Mouse (Mus musculus) adrenal gland, postnatal 10 days (tissue): ENCODE measurements around the gene Ptprd. TPM values are rescaled to one million over a fixed set of nuclear protein-coding genes. Genes with fewer than 3 reads are reported as not detected.
"Not testable (repeated sequence)": the region's sequence is repeated elsewhere in the genome, so short reads cannot be mapped to it uniquely, and the experiment has no call there.

Source experiments
- DNase-seq: peaks from one replicate; pipeline ENCODE4 v3.0.0; 2021; ENCODE audit warnings: mixed read lengths
- total RNA-seq, 2 experiments: library from RNA; stranded (reverse); gene quantifications; 2 replicates each; pipeline ENCODE4 v1.2.3; 2021

Gene Ptprd
- total RNA-seq, 2 experiments from 2014 or later: 88.2 to 99.3 TPM

DNA sequence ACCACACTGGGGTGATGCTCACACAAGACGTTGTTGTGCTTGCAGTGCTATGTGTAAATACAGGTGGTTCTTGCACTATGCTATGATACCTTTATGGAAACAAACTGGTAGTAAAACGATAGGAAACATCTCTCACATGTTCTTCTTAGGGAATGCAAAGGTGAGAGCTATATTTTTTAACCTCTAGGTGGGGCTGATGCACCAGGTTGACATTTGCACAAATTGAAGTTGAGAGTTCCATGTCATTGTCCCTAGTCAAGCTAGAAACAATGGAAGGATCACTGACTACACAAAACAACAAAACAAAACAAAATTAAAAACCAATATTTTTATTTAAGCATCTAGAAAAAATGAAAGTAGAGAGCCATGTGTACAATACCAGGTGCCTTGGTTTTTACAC lies 250.1 kb downstream of the Ptprd start:
- peak; percentile 22 for DNase-seq

DNA sequence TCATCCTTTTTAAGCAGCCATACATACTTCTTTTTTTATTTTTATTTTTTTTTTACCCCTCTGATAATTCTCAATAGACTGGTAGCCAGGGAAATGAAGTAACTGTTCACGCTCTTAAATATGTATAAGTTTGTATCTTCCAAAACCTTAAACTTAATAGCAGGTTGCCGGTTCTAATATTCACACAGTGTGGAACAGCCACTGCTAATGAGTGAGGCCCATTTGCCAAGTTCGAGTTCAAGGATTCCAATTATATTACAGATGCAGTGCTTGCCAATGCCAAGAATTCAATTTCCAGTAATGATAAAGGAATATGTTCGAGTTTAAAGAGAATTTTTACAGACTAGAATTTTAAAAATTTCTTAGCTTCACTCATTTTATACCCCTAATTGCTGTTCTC lies 322.3 kb downstream of the Ptprd start:
- DNase-seq: no peak

DNA sequence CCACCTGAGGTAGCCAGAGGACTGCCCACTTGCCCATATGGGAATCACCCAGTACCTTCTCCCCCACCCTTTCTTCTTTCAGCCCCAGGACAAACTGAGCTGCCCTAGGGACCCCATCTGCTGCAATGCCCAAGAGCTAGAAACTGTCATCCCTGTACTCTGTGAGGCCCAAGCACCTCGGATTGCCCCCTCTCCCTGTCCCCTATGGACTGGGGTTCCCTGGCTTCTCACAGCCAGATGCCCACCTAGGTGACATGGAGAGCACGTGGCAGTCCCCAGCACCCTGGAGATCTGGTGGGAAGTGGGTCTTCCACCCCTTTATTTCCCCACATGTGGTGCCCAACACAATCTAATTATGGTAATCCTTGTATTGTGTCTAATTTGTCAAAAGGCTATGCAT lies 331.5 kb downstream of the Ptprd start:
- no peak for DNase-seq

GRCm38 (mm10) chr4:77861269-77861668 lies 350.5 kb downstream of the Ptprd start:
- DNase-seq: no peak

- not testable (repeated sequence) for DNase-seq
Observed at GRCm38 (mm10) chr4:77797391-77797790, 414.4 kb downstream of the Ptprd start.

DNA sequence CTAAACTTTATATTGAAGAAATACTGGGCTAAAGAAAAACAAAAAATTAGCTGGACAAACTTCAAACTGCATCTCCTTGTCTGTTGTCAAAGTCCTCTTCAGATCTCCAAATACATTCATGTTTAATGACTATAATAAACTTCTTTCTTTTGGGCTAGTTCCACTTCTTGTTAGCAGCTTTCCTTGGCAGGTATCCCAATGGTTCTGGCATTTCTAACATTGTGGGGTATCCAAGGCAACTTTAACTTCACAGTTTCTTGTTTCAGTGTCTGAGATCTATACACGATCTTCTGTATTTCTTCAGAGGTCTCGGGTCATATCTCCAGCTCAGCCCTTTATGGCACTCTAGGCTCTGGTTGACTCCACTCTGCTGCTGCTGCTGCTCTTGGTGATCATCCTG lies 434.5 kb downstream of the Ptprd start:
- DNase-seq: no peak

DNA sequence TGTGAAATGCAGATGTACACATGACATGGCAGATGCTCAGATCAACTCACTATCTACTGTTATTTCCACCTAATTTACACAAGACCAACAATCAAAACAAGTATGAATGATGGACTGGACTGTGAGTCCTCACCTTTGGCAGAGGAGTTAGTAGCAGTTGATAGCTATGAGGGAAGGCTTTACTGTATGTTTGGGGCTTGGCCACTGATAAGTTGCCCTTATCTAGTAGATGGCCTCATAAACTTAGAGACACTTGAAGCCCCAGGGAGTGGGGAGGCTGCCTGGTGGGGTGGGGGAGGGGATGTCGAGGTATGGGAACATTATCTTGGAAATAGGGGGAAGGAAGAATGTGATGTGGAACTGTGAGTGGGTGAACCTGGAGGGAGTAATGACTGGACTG lies 448.0 kb downstream of the Ptprd start:
- DNase-seq: no peak

GRCm38 (mm10) chr4:77743391-77743790 lies 468.4 kb downstream of the Ptprd start:
- DNase-seq: no peak

GRCm38 (mm10) chr4:77721908-77722307 lies 489.9 kb downstream of the Ptprd start:
- DNase-seq: no peak

GRCm38 (mm10) chr4:77717792-77718191 lies 494.0 kb downstream of the Ptprd start:
- no peak for DNase-seq

GRCm38 (mm10) chr4:77710231-77710630 lies 501.5 kb downstream of the Ptprd start:
- DNase-seq: no peak

DNA sequence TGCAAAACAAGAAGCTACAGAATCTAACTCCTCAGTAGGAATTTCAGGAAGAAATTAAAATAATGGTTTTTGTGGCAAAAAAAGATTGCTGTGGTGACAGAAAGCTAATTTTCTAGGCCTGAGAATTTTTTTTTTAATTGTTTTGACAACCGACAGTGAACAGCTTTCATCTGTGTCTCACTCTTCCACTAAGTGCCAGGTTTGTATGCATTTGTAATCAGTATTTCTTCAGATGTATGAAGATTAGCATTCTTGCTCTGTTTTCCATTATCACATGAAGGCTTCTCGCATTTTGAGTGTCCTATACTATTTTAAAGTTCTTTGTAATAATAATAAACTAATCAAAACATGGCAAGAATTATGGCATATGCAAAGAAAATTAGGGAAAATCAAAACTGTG lies 513.5 kb downstream of the Ptprd start:
- no peak for DNase-seq

- no peak for DNase-seq
Observed at GRCm38 (mm10) chr4:77675798-77676197, 536.0 kb downstream of the Ptprd start.

DNA sequence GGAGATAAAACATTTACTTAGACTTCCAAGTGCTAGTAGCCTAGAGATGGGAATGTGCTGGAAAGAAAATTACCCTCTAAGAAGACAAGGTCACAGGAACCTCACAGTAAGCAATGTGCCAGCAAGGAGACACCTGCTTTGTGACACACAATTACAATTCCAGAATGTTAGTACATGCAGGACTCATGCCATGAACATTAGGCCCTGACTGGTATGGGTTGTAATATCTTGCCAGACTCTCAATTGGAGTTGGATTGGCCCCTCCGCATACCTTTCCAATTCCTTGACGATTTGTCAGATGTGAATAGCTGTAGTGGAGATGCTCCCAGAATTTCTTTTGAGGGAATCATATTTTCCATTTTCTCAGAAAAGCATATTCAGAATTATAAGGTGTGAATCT lies 547.0 kb downstream of the Ptprd start:
- no peak for DNase-seq

- DNase-seq: no peak
Observed at GRCm38 (mm10) chr4:77662309-77662708, 549.5 kb downstream of the Ptprd start.

DNA sequence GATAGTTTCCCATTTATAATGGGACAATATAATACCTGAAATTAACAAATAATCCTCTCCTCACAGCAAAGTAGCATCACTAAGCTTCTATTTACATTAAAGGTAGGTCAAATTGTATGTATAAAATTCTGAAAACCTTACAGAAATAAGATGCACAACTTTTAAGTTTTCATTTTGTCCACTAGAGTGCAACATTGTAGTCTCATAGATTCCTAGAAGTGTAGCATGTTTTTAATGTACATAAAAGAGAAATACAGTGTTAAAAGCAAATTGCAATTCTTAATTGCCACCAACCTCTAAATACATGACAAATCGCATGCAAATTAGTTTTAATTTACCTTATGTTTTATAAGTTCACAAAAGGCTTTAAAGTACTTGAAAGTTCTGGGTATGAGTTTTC lies 556.1 kb downstream of the Ptprd start:
- no peak for DNase-seq

GRCm38 (mm10) chr4:77649615-77650325 lies 562.0 kb downstream of the Ptprd start:
- no peak for DNase-seq

DNA sequence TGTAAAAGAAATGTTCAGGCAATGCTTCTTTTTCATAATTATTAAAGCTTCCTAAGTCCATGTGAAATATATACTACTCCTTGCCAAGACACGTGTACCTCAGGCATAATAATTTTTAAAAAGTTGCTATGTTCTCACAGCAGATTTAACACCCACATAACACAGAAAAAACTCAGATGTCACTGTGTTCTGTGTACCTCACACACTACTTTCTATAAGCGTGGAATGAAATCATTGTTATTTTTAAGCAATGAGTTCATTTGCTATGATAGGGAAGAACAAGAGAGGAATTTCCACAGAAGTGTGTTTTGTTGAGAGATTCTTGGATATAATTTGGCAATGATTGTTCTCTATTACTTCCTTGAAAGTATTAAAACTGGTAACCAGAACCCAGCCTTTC lies 562.9 kb downstream of the Ptprd start:
- DNase-seq: no peak

DNA sequence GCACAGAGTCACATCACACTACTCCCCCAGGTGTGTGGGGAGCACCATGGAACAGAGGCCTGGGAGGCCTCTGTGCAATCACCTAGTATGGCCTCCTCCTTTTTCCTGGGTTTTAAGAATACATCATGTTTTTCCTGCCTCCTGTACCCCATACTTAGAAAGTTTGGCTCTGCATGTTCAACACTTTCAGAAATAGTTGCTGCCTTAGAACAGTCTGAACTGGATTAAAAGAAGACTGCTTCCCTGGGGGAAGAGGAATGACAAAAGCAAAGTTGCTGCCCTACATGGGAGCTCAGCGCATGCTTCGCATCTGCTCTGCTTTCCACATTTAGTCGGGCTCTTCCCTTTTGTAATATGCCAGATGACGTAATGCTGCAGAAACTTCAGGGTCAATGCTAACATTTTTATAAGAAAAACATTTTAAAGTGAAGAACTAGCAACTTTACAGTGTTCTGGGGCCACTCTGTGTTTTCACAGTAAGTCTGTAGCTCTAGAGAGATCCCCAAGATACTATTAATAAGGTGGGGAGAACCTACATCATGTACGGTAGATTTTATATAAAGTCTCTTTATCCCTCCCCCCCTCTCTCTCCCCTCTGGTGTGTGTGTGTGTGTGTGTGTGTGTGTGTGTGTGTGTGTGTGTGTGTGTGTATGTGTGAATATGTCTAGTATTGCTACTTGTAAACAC lies 564.2 kb downstream of the Ptprd start:
- DNase-seq: peak; percentile 6

GRCm38 (mm10) chr4:77644435-77644834 lies 567.3 kb downstream of the Ptprd start:
- DNase-seq: peak; percentile 20

GRCm38 (mm10) chr4:77640022-77640421 lies 571.7 kb downstream of the Ptprd start:
- no peak for DNase-seq

DNA sequence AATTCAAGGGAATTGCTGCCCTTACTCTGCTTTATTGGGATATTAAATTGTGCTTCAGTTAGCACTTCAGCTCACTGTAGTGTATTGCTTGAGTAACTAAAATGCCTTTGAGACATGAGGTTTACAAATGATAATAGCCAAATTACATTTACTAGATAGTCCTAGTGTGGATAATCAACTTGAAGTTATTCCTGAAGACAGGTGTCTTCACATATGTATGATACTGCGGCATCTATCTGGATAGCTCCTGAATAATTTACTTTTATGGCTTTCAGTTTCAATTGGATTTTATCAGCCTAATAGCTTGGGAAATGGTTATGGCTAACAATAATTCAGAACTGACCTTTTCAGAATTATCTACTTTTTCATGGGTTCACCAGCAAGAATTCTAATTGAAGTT lies 598.6 kb downstream of the Ptprd start:
- DNase-seq: no peak

DNA sequence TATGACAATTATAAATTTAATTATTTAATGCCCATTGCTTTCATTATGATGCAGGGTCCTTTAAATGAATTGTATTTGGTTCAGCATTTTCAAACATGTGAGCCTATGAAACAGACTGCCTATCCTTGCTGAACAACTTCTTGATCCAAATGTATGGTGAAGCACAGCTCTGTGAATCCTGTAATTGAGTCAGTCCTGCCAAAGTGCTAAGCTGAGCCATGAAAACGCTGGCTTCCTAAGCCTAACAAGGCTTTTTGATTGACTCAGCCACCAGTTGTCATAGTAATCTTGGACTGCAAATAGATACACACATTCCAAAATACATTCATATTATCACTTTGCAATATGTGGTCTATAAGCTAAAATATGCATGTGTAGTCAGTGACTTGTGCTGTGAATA lies 625.1 kb downstream of the Ptprd start:
- no peak for DNase-seq

DNA sequence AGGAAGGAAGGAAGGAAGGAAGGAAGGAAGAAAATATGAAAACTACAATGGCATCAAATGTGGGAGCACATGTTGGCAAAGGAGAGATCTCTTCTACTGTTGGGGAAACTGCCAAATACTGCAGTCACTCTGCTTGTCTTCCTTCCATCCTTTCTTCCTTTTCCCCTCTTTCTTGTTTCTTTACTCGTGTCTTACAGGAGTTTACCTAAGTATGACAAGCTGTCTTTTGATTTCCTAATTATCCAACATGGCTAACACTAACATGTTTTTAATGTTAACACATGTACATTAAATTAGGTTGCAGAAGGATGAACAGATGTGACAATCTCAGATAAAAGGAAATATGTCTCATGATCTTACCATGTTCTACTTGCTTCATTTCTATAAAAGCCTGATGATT lies 625.5 kb downstream of the Ptprd start:
- DNase-seq: no peak
